Mouse (Mus musculus): ENCODE measurements at regions not wholly inside any gene's neighbourhood (a gene's known extent, or its start where the extent isn't known, plus 50 kb on each side); places are given as distances from the start of the nearest gene placed in this dataset.
A peak's percentile ranks its signal among the peaks of the same experiment; 100 is the strongest.

DNA sequence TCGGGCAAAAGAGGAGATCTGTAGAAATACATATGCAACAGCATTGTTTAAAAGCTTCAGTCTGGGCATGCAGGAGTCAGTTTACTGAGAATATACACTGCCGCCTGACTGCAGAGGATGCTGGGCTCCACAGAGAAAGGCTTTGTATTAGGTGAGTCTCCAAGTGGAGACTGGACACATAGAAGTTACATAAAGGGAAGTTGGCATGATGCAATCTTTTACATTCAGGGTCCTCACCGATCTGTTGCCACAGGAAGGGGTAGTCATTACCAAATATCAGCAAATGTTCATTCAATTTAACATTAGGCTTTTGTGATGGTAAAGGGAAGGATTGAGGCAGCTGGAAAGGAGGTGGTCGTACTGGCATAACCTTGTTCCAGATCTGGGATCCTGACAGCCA is 89.7 kb upstream of the Arntl start:
- DNase-seq, result no peak

DNA sequence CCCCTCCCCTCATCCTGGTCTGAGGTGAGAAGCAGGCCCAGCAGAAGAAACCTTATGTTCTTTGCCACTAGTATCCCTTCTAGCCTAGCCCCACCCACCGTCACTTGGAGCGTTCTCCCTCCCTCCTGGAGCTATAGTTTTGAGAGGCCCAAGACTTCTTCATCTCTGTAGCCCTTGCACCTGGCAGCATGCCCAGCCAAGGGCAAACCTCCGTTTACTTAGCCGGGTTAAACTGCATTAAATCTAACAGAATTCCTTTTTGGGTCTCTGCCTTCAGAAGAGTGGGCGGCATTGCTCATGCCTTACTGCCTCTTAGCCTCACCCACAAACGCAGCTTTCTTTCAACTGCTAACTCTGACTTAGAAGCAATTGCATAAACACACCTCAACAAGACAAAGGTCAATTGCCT is 85.3 kb upstream of the Arntl start:
- peak; percentile 69 for DNase-seq

DNA sequence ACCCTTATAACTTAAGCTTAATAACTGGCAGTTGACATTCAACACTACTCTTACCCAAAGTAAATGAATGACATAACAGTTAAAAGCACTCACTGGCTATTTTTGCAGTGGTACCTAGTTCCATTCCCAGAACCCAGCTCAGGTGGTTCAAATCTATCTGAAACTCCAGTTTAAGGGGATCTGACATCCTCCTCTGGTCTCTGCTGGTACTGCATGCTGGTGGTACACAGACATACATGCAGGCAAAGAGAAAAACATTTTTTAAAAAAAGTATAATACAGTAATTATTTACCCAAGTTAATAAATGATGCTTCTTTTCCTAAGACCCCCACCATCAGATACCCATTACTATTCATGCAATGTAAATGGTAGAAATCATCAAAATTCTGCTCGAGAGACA is 81.3 kb upstream of the Arntl start:
- DNase-seq, result no peak

DNA sequence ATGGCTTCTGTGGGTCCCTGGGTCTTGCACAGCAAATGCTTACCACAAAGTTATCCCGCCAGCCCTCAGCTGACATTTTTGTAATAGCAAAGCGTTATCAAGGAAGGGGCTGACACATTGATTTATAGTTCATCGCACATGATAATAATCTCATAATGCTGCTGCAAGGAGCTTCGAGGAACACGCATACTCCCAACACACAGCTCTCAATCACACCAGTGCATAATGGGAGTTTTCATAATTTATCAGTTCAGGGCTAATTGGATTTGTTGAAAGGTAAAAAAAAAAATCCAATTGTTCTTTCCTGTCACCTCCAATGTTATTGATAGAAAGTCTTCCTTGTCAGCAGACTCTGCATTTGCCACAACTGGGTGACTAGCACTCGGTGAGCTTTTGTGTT is 76.7 kb upstream of the Arntl start:
- DNase-seq, result no peak

DNA sequence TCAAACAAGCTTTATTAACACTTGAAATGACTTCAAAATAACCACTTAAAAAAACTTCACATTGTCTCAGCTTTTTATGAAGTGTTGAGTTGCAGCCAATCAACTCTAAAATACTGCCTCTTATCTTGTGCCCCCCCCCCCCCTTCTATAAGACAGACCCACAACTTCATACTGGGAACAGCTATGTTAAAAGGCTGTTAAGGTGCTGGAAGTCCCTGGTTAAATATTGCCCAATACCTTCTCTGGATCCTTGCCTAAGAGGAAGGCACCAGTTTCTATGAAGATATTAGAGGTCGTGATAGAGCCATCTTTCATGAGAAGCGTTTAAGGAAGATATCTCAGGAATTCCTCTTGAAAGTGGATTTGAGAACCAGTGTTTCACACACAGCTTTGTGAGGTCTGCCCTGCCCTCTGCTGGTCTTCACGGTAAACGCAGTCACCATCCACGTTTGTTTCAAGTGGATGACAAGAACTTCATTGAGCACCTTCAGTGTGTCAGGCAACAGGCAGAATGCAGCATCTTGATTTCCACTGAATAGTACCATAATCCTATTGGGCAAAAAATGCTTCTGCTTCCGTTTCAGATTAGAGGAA is 75.2 kb upstream of the Arntl start:
- peak; percentile 90 for DNase-seq

DNA sequence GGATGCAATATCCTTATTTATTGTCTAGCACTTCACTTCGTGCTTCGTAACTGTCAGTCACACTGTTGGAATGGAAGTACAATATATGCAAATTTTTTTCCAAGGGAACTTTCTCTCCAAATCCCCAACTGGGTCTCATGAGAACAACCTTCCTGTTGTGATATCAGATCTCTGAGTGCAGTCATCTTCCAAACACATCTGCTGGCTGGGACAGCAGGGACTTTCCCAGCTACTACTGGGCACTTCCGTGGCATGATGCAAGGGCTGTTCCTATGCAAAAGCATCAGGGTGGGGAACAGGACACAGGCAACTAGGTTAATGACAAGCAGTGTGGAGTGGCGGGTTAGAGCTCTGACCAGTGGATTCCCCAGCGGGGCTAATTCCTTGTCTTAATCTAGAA is 73.4 kb upstream of the Arntl start:
- no peak for DNase-seq

DNA sequence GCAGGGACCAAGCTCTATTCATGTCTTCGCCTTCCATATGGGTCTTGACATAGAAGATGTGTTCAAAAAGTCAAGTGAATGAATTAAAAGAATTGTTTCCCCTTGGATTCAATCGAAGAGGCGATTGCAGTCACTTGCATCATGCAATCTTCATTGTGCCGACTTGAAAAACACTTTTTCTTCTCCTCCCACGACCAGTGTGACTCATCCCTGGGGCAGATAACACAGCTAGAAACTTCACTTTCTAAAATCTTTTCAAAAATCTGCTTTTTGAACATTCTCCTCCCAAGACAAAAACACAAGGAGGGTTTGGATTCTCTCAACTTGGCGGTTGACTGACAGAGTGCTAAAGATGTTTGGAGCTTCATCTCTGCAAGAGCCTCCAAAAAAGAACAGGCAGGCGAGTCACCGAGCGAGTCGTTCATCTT is 67.2 kb upstream of the Arntl start:
- no peak for DNase-seq

DNA sequence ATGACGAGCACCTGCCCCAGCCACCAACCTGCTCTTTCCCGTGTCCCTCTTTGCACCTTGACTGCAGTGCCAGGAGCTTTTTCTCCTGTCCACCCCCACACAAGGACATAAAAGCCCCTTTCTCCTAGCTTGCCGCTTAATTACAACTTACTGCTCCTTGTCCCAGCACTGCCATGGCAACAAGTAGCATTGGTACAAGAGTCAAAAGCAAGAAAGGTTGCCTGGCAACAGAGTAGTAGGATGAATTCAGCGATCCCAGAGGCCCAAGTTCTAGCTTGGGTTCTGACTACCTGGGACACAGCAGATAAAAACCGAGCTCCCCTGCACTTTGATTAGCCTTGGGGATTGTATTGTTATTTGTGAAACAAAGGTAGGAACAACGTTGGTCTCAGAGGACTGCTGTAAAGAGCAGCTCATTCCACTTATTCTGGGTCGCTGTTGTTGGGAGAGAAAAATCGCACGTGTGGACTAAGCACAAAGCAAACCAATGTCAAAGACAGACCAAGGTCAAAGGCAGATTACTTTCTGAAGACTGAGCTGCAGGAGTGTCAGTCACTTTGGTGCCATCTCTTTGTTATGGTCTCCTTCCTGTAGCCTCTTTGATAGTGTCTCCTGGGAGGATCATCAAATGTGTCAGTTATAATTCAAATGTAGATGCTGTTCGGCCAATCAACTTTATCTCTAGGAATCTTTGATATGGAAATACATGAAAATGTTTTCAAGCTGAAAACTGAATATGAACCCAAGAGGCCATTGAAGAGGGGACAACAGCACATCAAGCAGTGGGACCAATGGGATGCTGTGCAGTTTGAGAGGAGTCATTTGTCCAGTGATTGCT is 65.2 kb upstream of the Arntl start:
- DNase-seq, result no peak

DNA sequence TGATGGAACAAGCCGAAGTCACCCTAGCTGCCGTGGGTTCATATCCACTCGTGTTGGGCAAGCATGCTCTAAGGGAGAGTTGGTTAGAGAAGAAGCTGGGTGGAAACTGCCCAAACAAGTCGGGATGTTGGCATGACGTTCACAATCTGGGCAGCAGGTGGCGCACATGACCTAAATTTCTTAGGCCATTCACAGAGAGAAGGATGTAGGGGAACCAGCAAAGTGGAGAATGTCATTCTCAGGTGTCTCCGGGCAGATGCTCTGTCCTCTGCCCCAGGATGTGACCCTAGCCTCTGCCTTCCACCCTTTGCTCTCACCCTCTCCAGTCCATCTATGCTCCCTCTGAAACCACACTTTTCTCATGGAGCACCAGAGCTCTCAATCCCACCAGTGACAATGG is 63.7 kb upstream of the Arntl start:
- DNase-seq, result peak; percentile 92

DNA sequence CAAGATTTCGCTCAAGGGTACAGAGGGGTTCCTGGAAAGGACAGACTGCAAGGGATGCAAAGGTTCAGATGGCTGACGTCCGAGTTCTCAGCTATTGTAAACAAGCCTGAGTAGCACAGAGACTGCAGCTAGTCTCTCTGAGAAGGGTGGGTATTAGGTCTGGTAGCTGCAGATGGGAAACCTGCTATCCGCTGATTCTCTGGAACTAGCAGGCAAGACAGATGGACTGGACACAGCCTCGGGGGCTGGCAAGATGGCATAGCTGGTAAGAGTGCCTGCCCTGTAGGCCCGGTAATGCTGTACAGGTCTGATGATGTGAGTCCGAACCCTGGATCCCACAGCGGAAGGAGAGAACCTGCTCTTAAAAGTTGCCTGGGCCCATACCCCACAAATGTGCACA is 62.2 kb upstream of the Arntl start:
- no peak for DNase-seq

DNA sequence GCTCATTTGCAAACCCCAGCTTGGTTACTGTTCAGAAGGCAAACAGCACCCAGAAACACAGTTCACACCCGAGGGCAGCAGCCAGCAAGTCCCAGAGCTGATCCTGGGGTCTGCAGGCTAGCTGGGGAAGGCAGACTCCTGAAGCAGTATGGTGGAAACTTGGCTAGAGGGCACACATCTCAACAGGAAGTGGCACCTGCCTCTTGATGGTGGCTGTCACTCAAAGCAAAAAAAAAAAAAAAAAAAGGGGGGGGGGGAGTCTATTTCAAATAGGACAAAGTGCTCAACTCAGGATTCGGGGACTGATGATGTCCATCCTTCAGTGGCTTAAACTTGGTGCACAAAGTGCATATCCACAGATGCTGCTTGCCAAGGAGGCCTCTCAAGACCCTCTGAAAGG is 61.2 kb upstream of the Arntl start:
- no peak for DNase-seq

DNA sequence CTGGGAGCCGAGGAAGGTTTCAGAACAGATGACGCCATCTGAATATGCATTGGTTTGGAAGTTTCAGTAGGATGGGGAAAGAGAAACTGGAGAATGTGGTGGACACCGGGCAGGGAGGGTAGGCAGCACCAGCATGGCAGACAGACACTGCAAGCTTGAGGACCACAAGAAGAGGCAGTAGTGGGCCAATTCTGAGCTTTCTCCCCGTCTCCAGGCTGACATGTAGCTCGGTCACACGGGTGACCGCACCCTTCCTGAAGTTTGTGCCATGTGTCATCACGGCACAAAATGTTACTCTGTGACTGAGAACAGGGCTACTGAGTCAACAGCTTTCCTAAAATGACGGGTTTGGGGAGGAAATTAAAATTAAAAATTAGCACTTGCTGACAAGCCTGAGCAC is 60.7 kb upstream of the Arntl start:
- DNase-seq, result no peak

DNA sequence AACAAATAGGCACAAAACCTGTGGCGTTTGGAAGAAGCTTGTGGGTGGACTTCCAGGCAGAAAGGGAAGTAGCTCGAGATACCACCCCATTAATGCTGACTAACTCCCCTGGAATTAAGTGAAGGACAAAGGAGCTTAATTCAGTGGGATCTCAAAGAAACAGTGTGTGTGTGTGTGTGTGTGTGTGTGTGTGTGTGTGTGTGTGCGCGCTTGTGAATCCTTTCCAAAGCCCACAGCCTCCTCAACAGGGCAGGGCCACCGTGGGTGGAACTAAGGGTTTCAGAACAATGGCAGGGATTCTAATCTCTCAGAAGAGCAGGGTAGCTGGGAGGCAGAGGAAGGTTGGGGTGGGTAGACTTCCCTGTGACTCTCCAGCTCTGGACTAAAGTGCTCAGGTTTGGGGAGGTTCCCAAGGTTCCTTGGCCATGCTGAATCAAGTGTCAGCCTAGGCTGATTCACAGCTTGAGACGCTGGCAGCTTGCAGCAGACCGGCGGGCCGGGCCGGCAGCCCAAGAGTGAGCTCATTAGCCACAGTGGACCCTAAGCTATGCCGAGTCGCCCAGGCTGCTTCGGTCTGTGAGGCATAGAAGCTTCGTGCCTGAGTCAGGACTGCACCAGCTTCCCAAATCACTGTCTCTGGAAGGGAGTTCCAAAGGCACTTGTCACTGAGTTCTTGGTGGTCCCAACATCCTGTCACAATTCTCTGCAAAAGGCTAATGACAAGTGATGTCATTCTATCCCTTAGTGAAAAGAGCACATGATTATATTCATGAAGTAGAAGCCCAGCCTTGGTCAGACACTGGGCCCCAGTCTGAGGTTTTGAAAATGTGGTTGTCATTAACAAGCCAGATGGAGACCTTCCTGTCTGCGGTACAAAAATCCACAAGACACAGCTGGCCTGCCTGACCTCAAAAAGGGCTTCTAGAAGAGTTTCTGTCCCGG is 59.6 kb upstream of the Arntl start:
- no peak for DNase-seq

DNA sequence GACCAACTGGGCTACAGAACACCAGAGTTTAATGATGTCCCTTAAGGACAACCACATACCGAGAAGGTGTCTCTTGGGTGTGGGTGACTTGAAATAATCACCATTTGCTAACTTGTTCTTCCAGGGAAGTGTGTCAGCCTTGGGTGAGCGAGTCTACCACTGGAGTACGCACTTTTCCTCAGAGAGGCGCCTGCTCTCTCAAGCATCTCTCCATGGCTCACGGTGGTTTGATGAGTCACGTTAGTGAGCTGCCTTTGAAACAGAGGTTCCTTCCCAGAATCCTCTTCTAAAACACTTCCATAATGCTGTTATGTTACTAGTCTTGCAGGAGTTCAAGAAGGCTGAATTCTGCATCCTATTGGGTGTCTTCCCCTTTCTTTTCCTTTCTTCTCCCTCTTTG is 58.6 kb upstream of the Arntl start:
- no peak for DNase-seq

DNA sequence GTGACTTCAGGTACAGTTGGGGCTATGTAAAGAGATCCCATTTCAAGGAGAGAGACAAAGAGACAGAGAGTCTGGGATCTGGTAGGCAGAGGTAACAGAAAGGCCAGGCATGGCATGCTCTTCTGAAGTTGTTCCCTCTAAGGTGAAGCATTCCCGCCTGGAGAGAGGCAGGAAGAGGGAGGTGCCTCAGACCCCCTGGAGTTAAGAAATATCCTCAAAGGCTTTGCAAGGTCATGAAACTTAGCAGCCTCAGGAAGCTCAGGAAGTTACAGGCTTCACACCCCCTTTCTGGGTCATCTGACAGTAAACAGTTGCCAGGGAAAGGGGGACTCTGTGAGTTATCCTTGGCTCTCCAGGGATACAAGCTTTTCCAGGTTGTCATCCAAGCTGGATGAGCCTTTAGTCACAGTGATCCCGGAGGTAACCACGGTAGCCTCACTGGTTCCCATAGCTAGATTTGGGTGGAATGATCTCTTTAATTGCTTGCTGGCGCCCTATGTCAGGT is 57.2 kb upstream of the Arntl start:
- no peak for DNase-seq

DNA sequence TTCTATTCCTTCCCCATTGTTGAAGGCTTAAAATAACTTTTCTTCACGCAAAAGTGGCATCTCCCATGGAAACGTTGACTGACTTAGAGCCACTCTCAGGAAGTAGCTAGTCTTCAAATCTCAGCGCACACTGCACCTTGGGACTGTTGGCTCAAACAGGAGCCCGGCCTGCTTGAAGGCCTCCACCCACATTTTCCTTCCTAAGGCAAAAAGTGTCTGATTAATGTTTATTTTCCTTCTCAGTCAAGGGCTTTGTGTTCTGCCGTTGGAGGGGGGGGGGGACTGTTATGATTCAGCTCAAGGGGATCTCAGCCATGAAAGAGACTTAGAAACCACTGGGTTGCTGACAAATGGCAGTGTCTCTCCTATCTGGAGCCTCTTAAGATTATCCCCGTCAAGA is 56.5 kb upstream of the Arntl start:
- DNase-seq, result peak; percentile 34

DNA sequence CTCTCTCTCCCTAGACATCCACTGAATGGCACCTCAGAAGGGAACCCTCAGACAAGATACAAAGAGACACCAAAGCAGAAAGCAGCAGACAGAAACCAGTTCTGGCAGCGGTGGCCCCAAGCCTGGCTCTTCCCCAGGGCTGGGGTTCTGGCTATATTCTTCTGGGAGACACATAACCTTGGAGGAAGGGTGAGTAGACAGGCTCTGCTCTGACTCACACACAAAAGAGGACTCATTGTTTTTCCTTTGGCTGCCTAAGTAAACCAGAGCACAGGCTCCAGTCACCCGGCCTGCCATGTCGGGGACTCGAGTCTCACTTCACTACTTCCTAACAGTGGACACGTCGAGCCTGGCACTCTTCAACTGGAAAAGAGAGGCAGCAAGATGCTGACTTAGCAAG is 55.8 kb upstream of the Arntl start:
- DNase-seq, result no peak

DNA sequence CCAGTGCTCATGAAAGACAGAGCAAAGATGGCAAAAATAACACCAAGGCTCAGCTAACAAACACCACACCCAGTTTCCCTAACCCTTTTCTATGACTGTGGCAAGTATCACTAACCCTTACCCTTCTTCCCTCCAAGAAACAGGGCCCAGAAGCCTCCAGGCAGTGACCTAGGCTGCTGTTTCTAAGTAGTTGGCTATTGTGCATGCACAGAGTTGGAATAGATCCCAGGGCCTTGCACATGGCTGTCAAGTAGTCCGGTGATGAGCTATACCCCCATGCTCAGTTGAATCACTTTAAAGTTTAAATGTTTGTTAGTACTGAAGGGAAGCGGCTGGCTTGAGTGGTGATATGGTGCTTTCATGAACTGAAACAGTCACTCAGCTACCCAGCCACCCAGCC is 53.9 kb upstream of the Arntl start:
- DNase-seq, result no peak

DNA sequence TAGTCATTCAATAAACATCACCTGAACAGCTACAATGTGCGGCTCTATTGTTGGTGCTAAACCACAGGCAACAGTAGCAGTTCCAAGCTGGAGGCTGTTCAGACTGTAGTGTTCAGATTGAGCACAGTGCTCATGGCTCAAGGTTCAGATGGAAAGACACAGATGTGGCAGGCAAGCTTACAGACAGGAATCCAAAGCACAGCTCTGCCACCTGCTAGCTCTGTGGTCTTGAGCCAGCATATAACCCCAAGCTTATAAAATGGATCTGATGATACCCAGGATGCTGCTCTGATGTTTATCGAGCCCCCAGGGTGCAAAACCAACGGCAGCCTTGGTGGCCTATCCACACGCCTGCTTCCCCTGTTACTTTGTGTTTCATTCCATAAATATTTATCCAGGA is 53.2 kb upstream of the Arntl start:
- DNase-seq, result no peak

DNA sequence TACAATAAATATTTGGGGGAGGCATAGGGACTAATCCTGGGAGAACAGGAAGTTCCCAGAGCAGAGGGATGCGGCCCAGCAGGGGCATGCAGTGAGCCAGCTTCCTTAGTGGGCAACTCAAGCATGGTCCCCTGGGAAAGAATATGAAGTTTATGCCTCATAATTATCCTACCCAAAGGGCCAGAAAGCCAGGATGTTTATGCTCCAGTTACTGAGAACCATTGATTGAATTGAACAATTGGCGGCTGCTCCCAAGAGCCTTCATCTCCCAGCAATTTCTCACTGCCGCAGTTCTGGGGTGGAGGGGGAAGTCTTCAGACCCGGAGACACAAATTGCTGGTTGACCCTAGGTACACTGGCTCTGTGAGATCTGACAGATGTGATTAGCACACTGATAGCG is 50.9 kb upstream of the Arntl start:
- DNase-seq, result no peak

DNA sequence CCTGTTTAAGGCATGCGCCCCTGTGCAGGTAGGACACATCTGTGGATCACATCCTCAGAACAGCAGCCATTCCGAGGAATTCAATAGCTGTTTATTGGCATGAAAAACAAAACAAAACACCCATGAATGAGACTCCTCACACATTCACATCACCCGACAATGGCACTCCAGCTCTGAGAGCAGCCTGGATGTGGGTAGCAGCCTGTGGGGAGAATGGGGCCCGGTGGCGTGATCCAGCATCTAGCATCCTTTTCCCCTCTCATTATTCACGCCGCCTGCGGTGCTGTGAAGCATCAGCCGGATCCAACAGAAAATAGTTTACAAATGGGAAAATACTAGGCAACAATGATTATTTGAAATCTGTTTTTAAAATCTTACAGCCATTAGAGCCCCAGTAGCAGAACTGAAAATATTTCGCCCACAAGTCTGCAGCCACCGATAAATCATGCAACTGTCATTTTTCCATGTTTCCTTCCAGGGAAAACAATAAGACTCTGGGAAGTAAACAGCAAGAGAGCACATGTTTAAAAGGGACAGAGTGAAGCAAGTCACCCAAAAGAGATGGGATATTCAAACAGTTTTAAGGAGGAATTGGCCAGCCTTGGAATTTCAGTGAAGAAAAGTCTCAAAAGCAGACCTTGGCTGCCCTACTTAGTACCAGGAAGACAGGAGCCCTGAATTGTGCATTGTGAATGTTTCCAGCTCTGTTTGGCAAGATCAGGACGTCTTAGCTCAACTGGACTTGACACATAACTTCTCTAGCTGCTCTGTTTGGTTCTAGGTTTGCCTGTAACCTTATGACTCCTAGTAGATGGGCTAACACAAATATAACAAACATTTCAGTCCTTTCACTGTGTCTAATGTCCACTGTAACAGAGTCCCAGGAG is 50.2 kb upstream of the Arntl start:
- DNase-seq, result no peak

Measured in kidney, postnatal 10 days (tissue).